Mouse (Mus musculus) lung, postnatal 36 days (tissue): ENCODE results near the gene Cd59a.
"Not testable (repeated sequence)": the region's sequence is repeated elsewhere in the genome, so short reads cannot be mapped to it uniquely, and the experiment has no call there.

Experiments used
- DNase-seq: peaks from one replicate; pipeline ENCODE4 v3.0.0; 2022; ENCODE audit warnings: mixed read lengths

Cd59a gene

DNA sequence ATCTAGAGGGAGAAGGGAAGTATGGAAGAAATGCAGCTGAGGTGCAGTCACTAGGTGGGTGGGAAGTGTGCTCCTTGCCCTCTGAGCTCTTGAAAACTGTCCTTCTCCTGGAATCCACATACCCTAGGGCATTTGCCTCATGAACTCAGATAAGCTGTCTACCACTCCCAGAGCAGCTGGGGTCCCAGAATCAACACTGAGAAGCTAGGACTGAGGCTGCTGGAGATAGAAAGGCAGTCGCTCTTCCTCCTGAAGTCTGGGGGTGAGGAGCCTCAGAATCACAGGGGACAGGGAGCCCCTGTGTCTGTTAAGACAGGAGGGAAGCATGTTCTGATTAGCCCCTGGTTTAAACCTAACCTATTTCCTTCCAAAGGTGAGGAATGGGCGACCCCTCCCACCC is 13.9 kb downstream of the Cd59a start:
- no peak for DNase-seq

DNA sequence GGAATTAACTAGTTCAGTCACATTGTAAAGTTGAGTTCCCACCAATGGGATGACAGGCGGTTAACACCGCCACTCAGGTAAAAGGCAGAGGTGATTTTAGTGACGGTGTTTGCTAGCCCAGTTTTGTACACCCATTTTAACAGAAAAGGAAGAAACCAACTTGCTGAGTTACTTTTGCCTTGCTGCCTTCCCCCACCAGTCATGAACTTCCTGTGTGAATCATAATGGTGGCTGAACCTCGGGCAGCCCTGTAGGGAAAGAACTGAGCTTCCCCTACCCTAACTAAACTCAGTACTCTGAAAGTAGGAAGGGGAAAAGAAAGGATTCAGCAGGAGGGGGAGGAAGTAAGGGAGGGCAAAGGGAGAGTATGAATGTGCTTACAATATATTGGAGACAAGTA is 14.4 kb downstream of the Cd59a start:
- DNase-seq, result no peak

DNA sequence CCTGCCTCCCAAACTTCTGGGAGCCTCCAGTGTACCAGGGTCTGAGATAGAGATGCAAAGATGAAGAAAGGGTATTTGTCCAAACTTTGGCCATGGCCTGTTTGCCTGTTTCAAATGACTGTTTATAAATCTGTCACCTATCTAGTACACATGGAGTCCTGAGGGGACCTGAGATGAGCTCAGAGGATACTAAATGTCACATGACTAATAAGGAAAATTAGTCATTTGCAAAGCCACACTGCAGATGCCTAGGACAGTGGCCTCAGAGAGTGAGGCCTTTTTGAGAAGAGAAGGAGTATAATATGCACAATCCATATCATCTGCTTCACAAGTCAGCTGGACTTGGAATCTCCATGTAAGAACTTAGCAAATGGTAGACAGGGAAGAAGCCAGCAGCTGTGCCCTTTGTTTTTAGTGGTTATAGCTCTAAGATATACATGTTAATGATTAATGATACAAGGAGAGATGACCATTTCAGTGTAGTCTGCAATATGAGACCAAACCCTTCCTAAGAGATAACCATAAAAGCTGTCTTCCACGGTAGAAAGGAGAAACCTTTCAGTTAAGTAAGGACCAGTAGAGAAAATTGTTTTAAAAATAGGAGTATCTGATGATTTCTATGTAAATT is 15.7 kb downstream of the Cd59a start:
- DNase-seq, result not testable (repeated sequence)

DNA sequence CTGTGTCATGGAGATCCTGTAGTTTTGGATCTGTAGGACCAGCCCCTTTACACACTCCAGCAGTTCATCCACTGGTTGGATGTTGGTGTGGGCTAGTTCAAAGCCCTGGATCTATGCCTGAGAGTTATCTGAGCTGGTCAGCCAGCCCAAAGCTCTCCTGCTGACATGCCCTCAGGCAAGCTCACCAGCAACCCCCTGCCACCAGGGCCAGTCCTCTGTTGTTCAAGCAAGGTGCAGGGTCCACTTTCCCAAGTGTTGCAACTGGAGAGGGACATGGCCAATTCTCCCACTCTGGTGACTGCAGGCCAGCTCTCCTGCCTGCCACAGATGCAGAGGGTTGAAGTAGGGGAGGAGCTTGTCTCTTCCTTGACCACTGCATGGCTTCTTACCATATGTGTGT is 18.0 kb downstream of the Cd59a start:
- not testable (repeated sequence) for DNase-seq

DNA sequence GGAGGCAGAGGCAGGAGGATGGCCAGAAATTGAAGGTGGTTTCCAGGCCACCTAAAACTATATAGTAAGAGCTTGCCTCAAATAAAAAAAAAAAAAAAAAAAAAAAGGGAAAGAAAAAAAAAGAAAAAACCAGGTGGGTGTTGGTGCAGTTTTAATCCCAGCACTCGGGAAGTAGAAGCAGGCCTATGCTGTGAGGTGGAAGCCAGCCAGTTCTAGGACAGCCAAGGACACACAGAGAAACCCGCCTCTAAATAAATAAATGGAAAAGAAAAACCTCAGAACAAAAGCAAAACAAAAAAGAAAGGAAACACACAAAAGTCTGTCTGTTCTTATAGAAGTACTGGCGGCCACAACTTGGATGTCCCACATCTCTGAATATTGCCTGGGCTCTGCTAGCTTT is 19.3 kb downstream of the Cd59a start:
- DNase-seq, result no peak

DNA sequence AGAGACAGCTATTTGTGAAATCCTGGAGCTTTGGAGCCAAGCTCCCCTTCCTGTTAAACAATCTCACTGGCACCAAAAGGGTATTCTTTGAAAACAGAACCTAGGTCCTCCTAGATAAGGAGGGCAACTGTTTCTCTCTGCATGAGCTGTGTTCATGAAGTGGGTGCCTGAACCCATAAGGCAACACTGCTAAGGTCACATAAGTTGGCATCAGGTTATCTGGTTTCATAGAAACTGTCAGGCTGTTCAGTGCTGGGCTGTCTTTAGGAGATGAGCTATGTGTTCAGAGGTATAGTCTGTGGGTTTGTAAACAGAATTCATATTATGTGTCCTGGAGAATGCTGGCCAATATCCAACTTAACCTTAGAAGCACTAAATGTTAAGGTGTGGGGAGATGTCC is 21.6 kb downstream of the Cd59a start:
- DNase-seq, result not testable (repeated sequence)

DNA sequence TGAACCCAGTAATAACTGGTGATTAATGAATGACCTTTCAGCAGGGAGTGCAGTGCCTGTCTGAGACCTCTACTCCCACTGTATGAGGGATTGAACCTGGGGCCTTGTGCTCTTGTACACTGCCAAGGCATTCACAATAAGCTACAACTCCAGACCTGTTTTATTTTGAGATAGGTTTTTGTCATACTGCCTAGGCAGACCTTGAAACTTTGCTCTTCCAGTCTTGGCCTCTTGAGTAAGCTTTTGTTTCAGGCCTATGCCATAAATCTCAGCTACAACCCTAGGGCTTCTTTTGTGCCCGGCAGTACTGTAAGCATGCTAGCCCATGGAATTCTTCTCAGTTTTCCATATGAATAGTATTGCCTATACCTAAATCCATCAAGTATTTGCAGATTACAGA is 23.5 kb downstream of the Cd59a start:
- no peak for DNase-seq

DNA sequence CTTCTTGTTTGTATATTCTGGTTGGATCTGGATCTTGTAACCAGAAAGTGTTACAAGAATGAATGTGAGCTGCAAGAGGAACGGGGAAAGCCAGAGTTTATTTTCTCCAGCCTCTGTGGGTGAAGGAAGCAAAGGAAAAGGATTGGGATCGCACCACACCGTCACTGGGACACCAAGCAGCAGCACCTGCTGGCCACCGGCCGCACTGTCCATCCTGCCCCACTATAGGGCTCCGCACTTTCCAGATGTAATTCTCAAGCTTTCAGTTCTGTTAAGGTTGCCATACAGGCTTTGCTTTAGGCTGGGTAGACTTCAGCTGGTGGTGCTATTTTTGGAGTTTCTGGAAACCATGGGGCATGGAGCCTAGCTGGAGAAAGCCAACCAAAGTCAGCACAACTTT is 24.7 kb downstream of the Cd59a start:
- no peak for DNase-seq

DNA sequence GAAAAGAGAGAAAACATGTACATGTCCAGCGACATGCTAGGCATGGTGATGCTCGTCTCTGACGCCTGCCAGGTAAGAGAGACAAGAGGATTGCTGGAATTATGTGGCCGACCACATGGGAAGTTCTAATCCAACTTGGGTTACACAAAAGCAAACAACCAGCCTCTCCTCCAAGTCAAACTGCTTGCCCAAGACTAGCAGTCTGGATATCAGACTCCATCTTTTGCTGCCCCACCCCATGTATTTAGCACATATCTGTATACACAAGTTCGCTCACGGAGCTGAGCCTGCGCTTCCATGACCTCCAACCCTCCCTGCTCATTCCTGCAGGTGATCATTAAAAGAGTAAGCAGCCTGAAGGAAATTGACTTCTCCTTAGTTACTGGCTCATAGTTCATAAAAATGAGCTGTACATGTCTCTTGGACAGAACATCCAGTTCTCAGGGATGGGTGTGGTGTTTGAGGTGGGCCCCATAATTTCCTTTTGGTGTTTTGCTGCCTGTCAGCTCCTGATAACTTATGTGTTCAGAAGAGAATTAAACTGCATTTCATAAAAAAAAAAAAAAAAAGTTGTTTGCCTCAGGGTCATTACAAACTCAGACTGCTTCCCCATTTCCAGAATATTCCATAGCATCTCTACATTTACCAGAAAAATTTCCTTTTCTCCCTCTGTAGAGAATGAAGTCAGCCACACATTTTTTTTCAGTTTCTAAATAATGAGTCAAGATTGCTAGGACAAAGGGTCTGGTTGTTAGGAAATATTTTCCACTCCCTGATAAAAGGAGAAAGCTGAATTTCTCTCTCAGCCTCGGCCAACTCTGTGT is 26.3 kb downstream of the Cd59a start:
- no peak for DNase-seq

DNA sequence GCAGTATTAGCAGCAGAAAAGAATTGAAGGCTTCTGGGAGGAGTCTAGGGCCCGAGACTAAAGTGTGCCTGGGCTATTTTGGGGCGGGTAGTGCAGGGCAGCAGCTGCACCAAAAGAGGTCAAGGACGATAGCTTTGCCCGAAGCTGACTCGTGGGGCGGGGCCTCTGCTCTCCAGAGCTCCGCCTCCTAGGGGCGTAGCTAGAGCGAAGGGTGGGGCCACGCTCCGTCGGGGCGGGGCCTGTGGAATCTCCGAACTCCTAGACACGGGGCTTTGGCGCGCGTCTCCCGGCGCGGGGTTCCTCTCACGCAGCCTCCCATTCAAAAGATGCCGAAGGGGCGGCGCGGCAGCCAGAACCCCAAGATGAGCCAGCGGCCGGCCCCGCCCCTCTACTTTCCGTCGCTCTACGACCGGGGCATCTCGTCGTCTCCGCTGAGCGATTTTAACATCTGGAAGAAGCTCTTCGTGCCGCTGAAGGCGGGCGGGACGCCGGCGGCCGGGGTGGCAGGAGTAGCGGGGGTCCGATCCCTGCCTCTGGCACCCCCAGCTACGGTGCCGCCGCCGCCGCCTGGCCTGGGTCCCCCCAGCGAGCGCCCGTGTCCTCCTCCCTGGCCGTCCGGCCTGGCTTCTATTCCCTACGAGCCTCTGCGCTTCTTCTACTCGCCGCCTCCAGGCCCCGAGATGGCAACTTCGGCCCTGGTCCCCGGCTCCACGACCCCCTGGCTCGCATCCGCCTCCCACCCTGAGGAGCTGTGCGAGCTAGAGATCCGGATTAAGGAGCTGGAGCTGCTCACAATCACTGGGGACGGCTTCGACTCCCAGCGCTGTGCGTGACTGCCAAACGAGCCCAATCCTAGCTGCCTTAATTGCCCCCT is 27.1 kb downstream of the Cd59a start, which contains the start of gene A930018P22Rik:
TSS of gene A930018P22Rik (plus strand) at position 265 of the 874 bp plus-strand sequence.
- DNase-seq, result peak; percentile 94

DNA sequence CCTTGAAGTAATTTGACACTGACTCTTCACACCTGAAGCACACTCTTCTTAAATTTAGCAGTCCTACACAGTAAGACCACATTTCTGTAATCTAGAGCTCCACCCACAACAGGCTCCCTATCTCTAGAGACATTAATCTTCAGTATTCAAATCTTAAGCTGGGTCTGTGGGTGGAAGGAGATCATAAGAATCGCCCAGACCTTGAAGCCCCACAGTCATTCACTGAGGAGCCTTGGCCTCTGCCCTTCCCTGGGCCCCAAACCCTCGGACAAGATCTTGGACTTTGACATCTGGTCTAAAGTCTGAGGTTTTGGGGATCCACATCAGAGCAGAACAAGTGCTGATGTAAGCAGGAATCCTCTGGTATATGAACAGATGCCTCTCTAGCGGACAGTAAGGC is 27.9 kb downstream of the Cd59a start:
- DNase-seq, result no peak

DNA sequence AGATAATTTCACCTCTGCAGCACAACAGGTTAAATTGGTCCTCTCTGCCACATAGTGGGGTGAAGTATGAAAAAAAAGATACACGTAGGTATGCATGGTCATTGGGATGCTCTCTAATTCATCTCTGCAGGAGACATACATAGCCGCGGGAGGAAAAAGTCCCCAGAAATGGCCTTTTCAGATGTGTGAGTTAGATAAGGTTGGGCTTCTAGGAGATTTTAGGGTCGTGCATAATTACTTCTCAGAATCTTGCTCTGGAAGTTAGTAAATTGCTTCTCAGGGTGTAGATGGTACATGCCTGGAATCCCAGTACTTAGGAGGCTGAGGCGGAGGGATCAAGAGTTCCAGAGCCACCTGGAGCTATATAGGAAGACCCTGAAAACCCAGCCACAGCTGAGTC is 28.5 kb downstream of the Cd59a start:
- DNase-seq, result no peak

DNA sequence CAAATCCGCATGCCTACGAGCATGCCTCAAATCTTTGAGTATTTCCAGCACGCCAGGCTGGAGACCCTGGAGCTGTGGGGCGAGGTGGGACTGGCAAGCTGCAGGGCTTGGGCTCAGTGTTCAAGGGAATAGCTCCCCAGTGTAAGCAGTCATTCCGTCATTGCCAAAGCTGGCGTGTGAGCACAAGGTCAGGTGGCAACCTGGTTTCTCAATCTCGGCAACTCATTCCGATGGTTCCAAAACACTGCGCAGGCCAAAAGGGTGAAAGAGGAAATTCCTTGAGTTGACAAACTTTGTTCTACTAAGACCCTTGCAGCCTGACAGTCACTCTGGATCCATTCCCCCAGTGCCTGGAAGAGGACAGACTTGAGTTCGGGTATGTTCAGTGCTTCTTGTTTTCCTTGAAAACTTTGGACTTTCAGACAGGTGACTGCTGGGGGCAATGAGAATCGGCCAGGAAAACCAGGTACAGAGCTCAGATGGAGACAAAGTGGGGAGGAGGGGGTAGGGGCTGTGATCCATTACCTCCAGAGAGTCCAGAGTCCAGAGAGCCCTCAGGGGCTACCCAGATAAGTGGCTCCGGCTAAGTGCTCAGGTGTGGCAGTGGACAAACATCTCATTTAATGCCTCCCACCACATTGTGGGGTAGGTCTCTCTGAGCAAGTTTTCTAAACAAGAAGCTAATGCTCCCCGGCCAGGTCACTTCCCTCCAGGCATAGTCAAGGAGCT is 33.4 kb downstream of the Cd59a start:
- peak; percentile 54 for DNase-seq

DNA sequence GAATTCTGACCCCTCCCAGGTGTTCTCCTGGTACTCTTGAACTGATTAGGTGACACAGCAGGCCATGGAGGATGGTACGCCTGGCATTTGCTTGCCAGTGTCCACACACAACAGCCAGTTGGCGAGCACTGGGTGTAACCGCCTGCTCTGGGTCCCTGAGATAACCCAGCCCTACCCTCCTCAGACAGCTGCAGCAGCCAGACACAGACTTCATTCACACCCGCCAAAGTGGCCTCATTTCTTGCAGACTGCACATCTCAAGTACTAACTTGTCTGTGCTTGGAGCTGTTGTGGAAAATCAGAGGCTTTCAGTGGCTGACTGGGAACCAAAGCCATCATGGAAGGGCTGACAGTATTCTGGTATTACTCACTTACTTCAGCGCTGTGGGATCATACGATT is 34.6 kb downstream of the Cd59a start:
- no peak for DNase-seq

DNA sequence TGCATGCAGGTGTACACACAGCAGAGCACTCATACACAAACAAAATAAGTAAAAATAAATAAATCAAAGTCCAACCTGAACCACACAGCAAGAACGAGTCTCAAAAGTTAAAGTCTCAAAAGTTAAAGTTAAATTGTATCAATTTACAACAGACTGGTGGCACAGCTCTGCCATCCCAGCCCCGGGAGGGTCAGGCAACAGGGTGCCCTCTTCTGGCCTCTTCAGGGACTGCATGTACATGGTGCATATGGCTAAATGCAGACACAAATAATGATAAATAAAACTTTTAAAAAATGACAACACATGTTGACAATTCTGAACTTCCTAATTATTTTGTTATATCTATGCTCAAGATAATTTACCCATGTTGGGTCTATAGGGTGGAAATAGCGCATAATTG is 35.4 kb downstream of the Cd59a start:
- peak; percentile 40 for DNase-seq

DNA sequence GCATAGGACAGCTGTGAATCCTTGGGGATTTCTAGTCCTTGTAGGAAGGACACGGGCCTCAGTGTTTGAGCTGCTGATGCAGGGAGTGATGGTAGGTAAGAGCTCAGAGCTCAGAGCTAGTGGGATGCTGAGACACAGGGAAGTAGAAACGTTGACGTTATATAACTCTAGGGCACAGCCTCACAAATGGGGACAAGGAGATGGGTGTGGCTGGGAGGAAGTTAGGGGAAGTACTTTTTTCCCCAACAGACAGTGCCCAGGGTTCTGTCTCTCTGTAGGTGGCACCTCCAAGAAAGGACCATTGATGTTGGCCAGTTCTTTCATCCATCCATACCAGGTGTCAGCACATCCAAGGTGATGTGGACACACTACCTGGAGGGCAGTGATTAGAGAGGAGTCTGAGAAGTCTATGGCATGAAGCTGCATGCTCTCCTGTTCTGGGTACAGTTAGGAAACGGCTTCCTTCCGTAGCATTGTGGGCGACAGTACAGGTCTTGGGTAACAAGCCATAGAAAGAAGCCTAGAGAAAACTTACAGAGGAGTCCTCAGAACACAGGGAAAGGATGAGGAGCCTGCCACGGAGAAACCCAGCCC is 36.8 kb downstream of the Cd59a start:
- no peak for DNase-seq

DNA sequence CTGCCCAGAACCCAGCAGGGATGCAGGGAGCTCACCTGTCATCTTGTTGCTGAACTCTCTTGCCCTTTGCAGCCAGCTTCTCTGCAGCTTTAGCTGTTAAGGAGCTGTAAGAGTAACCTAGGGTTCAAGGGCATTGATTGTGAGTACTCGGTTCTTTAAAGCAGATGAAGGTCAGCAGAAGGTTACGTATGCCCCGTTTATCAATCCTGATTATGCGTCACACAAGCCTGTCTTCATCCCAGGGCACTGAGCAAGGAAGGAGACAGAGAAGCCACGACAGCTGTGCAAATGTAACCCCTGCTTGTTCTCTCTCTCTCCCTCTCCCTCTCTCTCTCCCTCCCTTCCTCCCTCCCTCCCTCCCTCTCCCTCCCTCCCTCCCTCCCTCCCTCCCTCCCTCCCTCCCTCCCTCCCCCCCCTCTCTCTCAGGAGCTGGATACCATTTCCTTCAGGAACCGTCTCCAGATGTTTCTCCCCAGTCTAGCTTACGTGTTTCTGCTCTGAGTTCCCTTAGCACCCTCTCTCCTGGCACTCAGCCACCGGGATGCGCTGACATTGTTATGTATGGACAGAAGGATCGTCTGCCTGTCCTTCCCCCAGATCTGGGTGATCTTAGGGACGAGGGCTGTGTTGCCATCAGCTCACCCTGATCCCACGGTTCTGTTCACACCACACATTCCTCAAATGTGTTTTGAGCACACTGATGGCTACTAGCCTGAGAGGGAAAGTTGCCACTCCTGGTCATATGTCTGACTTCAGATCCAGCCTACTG is 37.6 kb downstream of the Cd59a start:
- no peak for DNase-seq

DNA sequence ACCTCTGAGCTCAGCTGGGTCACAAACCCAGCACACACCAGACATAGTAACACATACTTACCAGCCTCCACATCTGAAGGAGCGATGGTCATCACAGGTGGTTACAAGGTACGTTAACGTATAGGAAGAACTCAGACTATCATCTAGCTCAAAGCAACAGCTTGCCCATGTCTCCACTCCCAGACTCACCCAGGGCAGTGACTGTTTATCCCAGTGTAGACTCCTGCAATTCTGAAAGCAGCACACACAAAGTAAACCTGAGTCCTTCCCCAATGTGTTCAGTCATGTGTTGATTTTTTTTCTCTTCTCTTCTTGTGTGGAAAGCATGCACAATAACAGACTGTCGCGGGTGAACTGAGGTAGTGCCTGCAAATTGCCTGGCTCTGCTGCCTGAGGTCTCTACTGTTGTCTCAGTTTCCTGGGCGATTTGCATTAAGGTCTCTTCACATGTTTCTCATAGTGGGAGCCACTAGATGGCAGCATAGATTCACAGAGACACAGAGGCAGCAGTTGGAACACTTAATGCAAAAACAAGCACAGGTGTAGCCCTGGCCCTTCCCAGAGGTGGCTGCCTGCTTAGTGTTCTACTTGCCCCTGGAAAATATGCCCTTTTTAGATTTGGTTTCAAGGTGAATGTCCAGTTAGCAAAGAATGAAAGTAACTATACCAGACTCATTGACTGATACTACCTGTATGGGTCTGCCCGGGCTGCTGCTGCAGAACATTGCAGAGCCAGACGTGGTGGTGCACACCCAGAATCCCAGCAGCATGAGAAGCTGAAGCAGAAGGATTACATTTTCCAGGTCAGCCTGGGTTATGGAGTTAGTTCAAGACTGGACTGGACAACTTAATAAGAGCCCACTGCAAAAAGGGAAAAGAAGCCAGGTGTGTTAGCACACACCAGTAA is 38.8 kb downstream of the Cd59a start:
- DNase-seq, result peak; percentile 85

DNA sequence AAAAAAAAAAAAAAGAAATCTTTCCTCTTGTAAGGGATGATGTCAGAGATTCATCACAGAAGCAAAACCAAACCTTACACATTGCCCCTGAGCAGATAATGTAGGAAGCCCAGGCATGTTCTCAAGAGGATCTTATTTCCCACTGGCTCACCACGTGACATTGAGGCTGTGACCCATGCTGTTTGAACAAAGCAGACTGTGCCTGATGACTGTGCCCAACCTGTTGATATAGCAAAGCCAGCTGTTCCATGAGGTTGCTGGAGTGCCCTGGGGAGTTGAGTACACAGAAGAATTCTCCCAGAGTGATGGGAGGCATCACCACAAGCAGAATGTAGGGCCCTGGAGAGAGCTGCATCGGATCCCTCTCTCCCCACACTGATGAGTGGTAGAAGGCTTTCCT is 40.3 kb downstream of the Cd59a start:
- DNase-seq, result no peak

DNA sequence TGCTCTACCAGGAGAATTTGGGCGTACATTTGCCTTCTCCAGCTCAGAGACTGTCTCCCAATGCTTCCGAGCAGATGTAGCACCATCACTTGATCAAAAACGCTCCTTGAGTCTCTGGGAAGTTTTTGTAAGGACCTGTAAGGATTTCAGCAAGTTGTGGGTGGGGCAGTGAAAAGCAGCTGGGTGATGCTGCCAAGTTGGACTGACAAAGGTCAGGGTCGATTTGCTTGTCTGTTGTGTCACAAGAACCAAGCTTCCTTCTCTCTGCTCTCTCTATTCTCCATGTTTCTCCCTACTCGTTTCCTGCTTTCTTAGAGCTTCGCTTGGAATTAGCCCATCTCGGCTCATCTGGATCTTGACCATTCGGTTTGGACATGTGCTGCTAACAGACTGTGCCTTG is 46.5 kb downstream of the Cd59a start:
- DNase-seq, result no peak

DNA sequence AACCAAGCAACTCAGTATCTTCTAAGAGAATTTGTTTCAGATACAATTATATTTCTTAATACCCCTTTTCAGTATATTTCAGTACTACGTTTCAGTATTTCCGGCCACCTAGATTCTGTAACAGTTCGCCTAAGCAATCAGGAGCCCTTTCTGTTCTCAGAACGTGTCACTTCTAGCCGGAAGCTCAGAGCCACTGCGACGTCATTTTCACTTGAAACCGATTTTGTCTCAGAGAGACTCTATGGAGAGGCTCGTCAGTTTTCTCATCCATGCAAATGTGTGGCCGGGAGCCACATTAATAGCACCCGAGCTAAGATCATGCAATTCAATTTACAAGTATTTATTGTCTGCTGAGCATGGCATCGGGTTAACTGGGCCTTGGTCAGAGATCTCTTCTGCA is 48.4 kb downstream of the Cd59a start:
- DNase-seq, result no peak
